Mouse (Mus musculus): ENCODE data around the gene Kalrn. TPM values are rescaled to one million over a fixed set of nuclear protein-coding genes. Genes with fewer than 3 reads are reported as not detected.
"Not testable (repeated sequence)": the region's sequence is repeated elsewhere in the genome, so short reads cannot be mapped to it uniquely, and the experiment has no call there.

Kalrn gene
- polyA plus RNA-seq, 1 experiment from 2014 or later, result 14.4 TPM

GRCm38 (mm10) chr16:34311577-34311976 is 261.8 kb downstream of the Kalrn start:
- no peak overlapping the region for H3K27ac ChIP-seq
- no peaks in the 10 kb centered on the region for H3K27me3 ChIP-seq (replicated peaks)
- 64% methylated on average over 1 of the region's 1 CpGs for WGBS
- no peak for ATAC-seq
- H3K4me3 ChIP-seq (replicated peaks), result no peak overlapping the region
- no peak overlapping the region for H3K4me2 ChIP-seq (replicated peaks)
- H3K9ac ChIP-seq, result no peak overlapping the region
- no peaks in the 10 kb centered on the region for H3K4me1 ChIP-seq (replicated peaks)
- no peaks in the 10 kb centered on the region for H3K36me3 ChIP-seq
- H3K9me3 ChIP-seq, result no peaks in the 10 kb centered on the region

- H3K9me3 ChIP-seq, result no peaks in the 10 kb centered on the region
- no peak overlapping the region for H3K27ac ChIP-seq
- ATAC-seq, result no peak
- H3K4me1 ChIP-seq (replicated peaks), result no peaks in the 10 kb centered on the region
- 94% methylated on average over 8 of the region's 8 CpGs for WGBS
- no peaks in the 10 kb centered on the region for H3K36me3 ChIP-seq
- H3K9ac ChIP-seq, result no peak overlapping the region
- no peaks in the 10 kb centered on the region for H3K27me3 ChIP-seq (replicated peaks)
- no peak overlapping the region for H3K4me3 ChIP-seq (replicated peaks)
- no peak overlapping the region for H3K4me2 ChIP-seq (replicated peaks)
These were observed 263.0 kb downstream of the Kalrn start for GRCm38 (mm10) chr16:34310363-34310762.

GRCm38 (mm10) chr16:34308324-34308723 is 265.0 kb downstream of the Kalrn start:
- ATAC-seq, result no peak
- no peak overlapping the region for H3K27ac ChIP-seq
- no peak overlapping the region for H3K4me3 ChIP-seq (replicated peaks)
- no peaks in the 10 kb centered on the region for H3K36me3 ChIP-seq
- no peaks in the 10 kb centered on the region for H3K27me3 ChIP-seq (replicated peaks)
- no peaks in the 10 kb centered on the region for H3K9me3 ChIP-seq
- 89% methylated on average over 1 of the region's 1 CpGs for WGBS
- no peaks in the 10 kb centered on the region for H3K4me1 ChIP-seq (replicated peaks)
- no peak overlapping the region for H3K4me2 ChIP-seq (replicated peaks)
- H3K9ac ChIP-seq, result no peak overlapping the region

- no peaks in the 10 kb centered on the region for H3K27me3 ChIP-seq (replicated peaks)
- no peak for ATAC-seq
- no peaks in the 10 kb centered on the region for H3K9me3 ChIP-seq
- H3K4me1 ChIP-seq (replicated peaks), result no peaks in the 10 kb centered on the region
- no peak overlapping the region for H3K4me2 ChIP-seq (replicated peaks)
- WGBS, result 63% methylated on average over 9 of the region's 9 CpGs
- no peaks in the 10 kb centered on the region for H3K36me3 ChIP-seq
- H3K9ac ChIP-seq, result no peak overlapping the region
- no peak overlapping the region for H3K4me3 ChIP-seq (replicated peaks)
- no peak overlapping the region for H3K27ac ChIP-seq
These were observed 265.9 kb downstream of the Kalrn start for GRCm38 (mm10) chr16:34307458-34307857.

GRCm38 (mm10) chr16:34305586-34305985 is 267.7 kb downstream of the Kalrn start:
- H3K9me3 ChIP-seq, result no peaks in the 10 kb centered on the region
- no peak overlapping the region for H3K4me3 ChIP-seq (replicated peaks)
- no peak for ATAC-seq
- no peaks in the 10 kb centered on the region for H3K36me3 ChIP-seq
- H3K9ac ChIP-seq, result no peak overlapping the region
- H3K4me1 ChIP-seq (replicated peaks), result no peaks in the 10 kb centered on the region
- H3K4me2 ChIP-seq (replicated peaks), result no peak overlapping the region
- WGBS, result 72% methylated on average over 4 of the region's 4 CpGs
- no peak overlapping the region for H3K27ac ChIP-seq
- H3K27me3 ChIP-seq (replicated peaks), result no peaks in the 10 kb centered on the region

- WGBS, result 57% methylated on average over 4 of the region's 4 CpGs
- H3K27me3 ChIP-seq (replicated peaks); H3K36me3 ChIP-seq; H3K9ac ChIP-seq; H3K4me1 ChIP-seq (replicated peaks); H3K4me2 ChIP-seq (replicated peaks); H3K27ac ChIP-seq; H3K4me3 ChIP-seq (replicated peaks); H3K9me3 ChIP-seq: not testable (repeated sequence)
- ATAC-seq, result 0 out of 2 replicates have a peak, but pooled peaks have one; percentile 59
These were observed 269.5 kb downstream of the Kalrn start for GRCm38 (mm10) chr16:34303818-34304217.

DNA sequence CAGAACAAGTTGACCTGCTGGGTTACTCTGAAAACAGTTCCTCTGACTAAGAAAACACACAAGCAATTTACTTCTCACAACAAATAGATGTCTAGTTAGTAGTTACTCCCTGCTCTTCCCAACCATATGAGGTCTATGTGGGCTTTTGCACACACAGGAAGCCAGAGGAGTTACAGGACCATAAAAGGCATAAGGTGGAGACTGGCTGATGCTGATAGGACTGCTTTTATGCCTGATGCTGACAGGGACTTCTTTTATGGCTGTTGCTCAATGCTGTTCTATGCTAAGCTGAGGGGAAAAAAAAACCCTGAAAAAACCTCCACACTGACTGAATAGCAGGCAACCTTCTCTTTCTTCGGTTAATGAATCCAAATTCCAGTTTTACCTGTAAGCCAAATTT is 270.8 kb downstream of the Kalrn start:
- WGBS, result 95% methylated on average over 1 of the region's 1 CpGs
- H3K27ac ChIP-seq, result no peak overlapping the region
- 0 out of 2 replicates have a peak, but pooled peaks have one; percentile 51 for ATAC-seq
- no peak overlapping the region for H3K4me2 ChIP-seq (replicated peaks)
- H3K9ac ChIP-seq, result no peak overlapping the region
- no peaks in the 10 kb centered on the region for H3K36me3 ChIP-seq
- H3K4me1 ChIP-seq (replicated peaks), result no peaks in the 10 kb centered on the region
- no peaks in the 10 kb centered on the region for H3K9me3 ChIP-seq
- no peak overlapping the region for H3K4me3 ChIP-seq (replicated peaks)
- no peaks in the 10 kb centered on the region for H3K27me3 ChIP-seq (replicated peaks)

DNA sequence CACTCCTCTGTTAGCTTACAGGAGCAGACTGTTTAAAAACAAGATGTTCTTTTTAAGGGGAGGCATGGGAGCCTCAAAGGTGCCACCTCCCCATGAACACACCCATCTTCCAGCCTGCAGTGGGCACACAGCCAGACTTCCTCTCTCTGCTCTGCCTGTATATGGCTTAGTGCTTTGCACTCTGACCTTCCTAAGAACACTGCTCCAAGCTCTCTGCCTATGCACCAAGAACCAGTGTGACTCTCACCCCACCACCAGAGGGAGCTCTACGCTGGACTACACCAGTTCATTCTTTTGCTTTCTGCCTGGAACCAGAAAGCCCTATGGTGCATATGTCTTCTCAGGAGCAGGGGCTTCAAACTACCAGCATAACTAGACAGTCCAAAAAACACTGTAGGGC is 271.3 kb downstream of the Kalrn start:
- Histone ChIP-seq H3K4me2 (replicated peaks) (no peak overlapping the region), H3K9me3 (no peaks in the 10 kb centered on the region), H3K4me3 (replicated peaks) (no peak overlapping the region), H3K4me1 (replicated peaks) (no peaks in the 10 kb centered on the region), H3K27me3 (replicated peaks) (no peaks in the 10 kb centered on the region), H3K36me3 (no peaks in the 10 kb centered on the region), H3K9ac (no peak overlapping the region), H3K27ac (no peak overlapping the region)
- 0 out of 2 replicates have a peak, but pooled peaks have one; percentile 36 for ATAC-seq
- 89% methylated on average over 1 of the region's 1 CpGs for WGBS

DNA sequence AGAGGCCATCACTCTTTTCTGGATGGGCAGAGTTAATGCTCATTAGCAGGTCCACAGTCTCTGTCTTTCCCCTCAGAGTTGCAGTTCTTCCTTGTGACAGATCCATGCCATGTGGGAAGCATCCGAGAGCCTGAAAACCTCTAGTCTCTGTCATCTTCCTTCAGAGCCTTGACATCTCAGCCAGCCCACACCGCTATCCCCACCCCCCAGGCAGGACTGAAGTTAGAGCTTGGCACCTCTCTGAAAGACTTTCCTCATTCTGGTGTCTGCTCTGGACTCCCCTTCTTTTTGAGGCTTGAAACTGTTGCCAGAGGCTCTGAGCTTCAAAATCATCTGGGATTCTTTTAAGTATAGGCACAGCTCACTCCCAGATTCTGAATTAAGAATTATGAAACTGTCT is 274.1 kb downstream of the Kalrn start:
- no peak for ATAC-seq

GRCm38 (mm10) chr16:34297911-34298682 is 275.2 kb downstream of the Kalrn start:
- Histone ChIP-seq H3K27me3 (replicated peaks) (no peaks in the 10 kb centered on the region), H3K4me1 (replicated peaks) (no peaks in the 10 kb centered on the region), H3K4me3 (replicated peaks) (no peak overlapping the region), H3K9me3 (no peaks in the 10 kb centered on the region), H3K36me3 (no peaks in the 10 kb centered on the region), H3K4me2 (replicated peaks) (no peak overlapping the region), H3K27ac (no peak overlapping the region), H3K9ac (no peak overlapping the region)
- no peak for ATAC-seq
- WGBS, result 84% methylated on average over 5 of the region's 5 CpGs

More for the DNA sequence above, 274.1 kb downstream of the Kalrn start:
- no peaks in the 10 kb centered on the region for H3K9me3 ChIP-seq
- no peak overlapping the region for H3K4me2 ChIP-seq (replicated peaks)
- H3K36me3 ChIP-seq, result no peaks in the 10 kb centered on the region
- no peak overlapping the region for H3K4me3 ChIP-seq (replicated peaks)
- WGBS, result 62% methylated on average over 2 of the region's 2 CpGs
- no peak overlapping the region for H3K9ac ChIP-seq
- no peaks in the 10 kb centered on the region for H3K4me1 ChIP-seq (replicated peaks)
- no peaks in the 10 kb centered on the region for H3K27me3 ChIP-seq (replicated peaks)
- no peak overlapping the region for H3K27ac ChIP-seq

- WGBS, result 85% methylated on average over 6 of the region's 6 CpGs
- H3K4me1 ChIP-seq (replicated peaks), result no peaks in the 10 kb centered on the region
These were observed 278.8 kb downstream of the Kalrn start for GRCm38 (mm10) chr16:34294568-34294967.

GRCm38 (mm10) chr16:34293675-34294074 is 279.7 kb downstream of the Kalrn start:
- Histone ChIP-seq H3K9me3 (no peaks in the 10 kb centered on the region), H3K4me2 (replicated peaks) (no peak overlapping the region), H3K27me3 (replicated peaks) (no peaks in the 10 kb centered on the region), H3K4me3 (replicated peaks) (no peak overlapping the region), H3K4me1 (replicated peaks) (no peaks in the 10 kb centered on the region), H3K36me3 (no peaks in the 10 kb centered on the region), H3K27ac (no peak overlapping the region), H3K9ac (no peak overlapping the region)
- 88% methylated on average over 2 of the region's 2 CpGs for WGBS
- ATAC-seq, result no peak

More at GRCm38 (mm10) chr16:34294568-34294967, 278.8 kb downstream of the Kalrn start:
- Histone ChIP-seq H3K27ac (no peak overlapping the region), H3K27me3 (replicated peaks) (no peaks in the 10 kb centered on the region), H3K9ac (no peak overlapping the region), H3K4me3 (replicated peaks) (no peak overlapping the region), H3K9me3 (no peaks in the 10 kb centered on the region), H3K36me3 (no peaks in the 10 kb centered on the region), H3K4me2 (replicated peaks) (no peak overlapping the region)
- ATAC-seq, result no peak

GRCm38 (mm10) chr16:34289583-34289982 is 283.7 kb downstream of the Kalrn start:
- no peaks in the 10 kb centered on the region for H3K36me3 ChIP-seq
- 52% methylated on average over 7 of the region's 7 CpGs for WGBS
- no peaks in the 10 kb centered on the region for H3K4me1 ChIP-seq (replicated peaks)

More at GRCm38 (mm10) chr16:34289583-34289982, 283.7 kb downstream of the Kalrn start:
- H3K9ac ChIP-seq, result no peak overlapping the region
- no peak overlapping the region for H3K4me2 ChIP-seq (replicated peaks)
- no peak overlapping the region for H3K27ac ChIP-seq
- no peak overlapping the region for H3K4me3 ChIP-seq (replicated peaks)
- H3K27me3 ChIP-seq (replicated peaks), result no peaks in the 10 kb centered on the region
- ATAC-seq, result no peak
- no peaks in the 10 kb centered on the region for H3K9me3 ChIP-seq
